Mouse (Mus musculus) gastrocnemius, postnatal 36 days (tissue): ENCODE data around the gene Barx1. TPM values are rescaled to one million over a fixed set of nuclear protein-coding genes. Genes with fewer than 3 reads are reported as not detected.

Source experiments
- DNase-seq, 2 experiments: peaks; one replicate each; pipeline ENCODE4 v3.0.0; 2022
- intact Hi-C: fragments of 180-260 bp; cut with DNase I; formaldehyde crosslinking; loops from one replicate; pipeline ENCODE4 v1.15.1; 2025
- total RNA-seq, 2 experiments: library from RNA; stranded (reverse); gene quantifications; 2 replicates each; pipeline ENCODE4 v1.2.3; 2021

The Barx1 gene
- total RNA-seq, 2 experiments from 2014 or later, result not detected

GRCm38 (mm10) chr13:48659254-48660220 is 3.3 kb upstream of the Barx1 start:
- intact Hi-C loops, result loop anchor here (10.0 kb wide), 2 partner anchors 355 to 515 kb away; no protein-coding TSS in a partner anchor
- no peak for DNase-seq

- intact Hi-C loops, result loop anchor here (10.0 kb wide), 1 partner anchor 515 kb away; no protein-coding TSS in a partner anchor
- DNase-seq, result no peak
These were observed 2.5 kb upstream of the Barx1 start for GRCm38 (mm10) chr13:48660221-48660734.

GRCm38 (mm10) chr13:48660741-48661140 is 2.1 kb upstream of the Barx1 start:
- no peak for DNase-seq
- intact Hi-C loops, result loop anchor here (10.0 kb wide), 1 partner anchor 514 kb away; no protein-coding TSS in a partner anchor

GRCm38 (mm10) chr13:48661561-48661960 is 1.2 kb upstream of the Barx1 start:
- intact Hi-C loops, result loop anchor here (10.0 kb wide), 1 partner anchor 513 kb away; no protein-coding TSS in a partner anchor
- no peak for DNase-seq

- no peak for DNase-seq
- intact Hi-C loops, result loop anchor here (10.0 kb wide), 1 partner anchor 511 kb away; no protein-coding TSS in a partner anchor
These were observed 601 bp downstream of the Barx1 start for GRCm38 (mm10) chr13:48663211-48663987.

GRCm38 (mm10) chr13:48663988-48664339 is 1.2 kb downstream of the Barx1 start:
- intact Hi-C loops, result loop anchor here (10.0 kb wide), 1 partner anchor 511 kb away; no protein-coding TSS in a partner anchor

GRCm38 (mm10) chr13:48664916-48665655 is 2.3 kb downstream of the Barx1 start:
- no peak for DNase-seq

More at GRCm38 (mm10) chr13:48663988-48664339, 1.2 kb downstream of the Barx1 start:
- no peak for DNase-seq

GRCm38 (mm10) chr13:48665656-48666597 is 3.1 kb downstream of the Barx1 start:
- no peak for DNase-seq
- intact Hi-C loops, result loop anchor here (10.0 kb wide), 1 partner anchor 509 kb away; no protein-coding TSS in a partner anchor

More at GRCm38 (mm10) chr13:48664916-48665655, 2.3 kb downstream of the Barx1 start:
- intact Hi-C loops, result loop anchor here (10.0 kb wide), 1 partner anchor 510 kb away; no protein-coding TSS in a partner anchor

- DNase-seq, result no peak
- intact Hi-C loops, result loop anchor here (10.0 kb wide), 1 partner anchor 507 kb away; no protein-coding TSS in a partner anchor
These were observed 4.7 kb downstream of the Barx1 start for GRCm38 (mm10) chr13:48667461-48667860.

- intact Hi-C loops, result loop anchor here (10.0 kb wide), 1 partner anchor 506 kb away; no protein-coding TSS in a partner anchor
These were observed 5.5 kb downstream of the Barx1 start for GRCm38 (mm10) chr13:48668091-48668975.

GRCm38 (mm10) chr13:48668976-48669534 is 6.3 kb downstream of the Barx1 start:
- intact Hi-C loops, result loop anchor here (10.0 kb wide), 1 partner anchor 506 kb away; no protein-coding TSS in a partner anchor
- DNase-seq, result no peak

More at GRCm38 (mm10) chr13:48668091-48668975, 5.5 kb downstream of the Barx1 start:
- no peak for DNase-seq

- no peak for DNase-seq
- intact Hi-C loops, result no loop called here
These were observed 9.6 kb downstream of the Barx1 start for GRCm38 (mm10) chr13:48672312-48672840.

- intact Hi-C loops, result no loop called here
- no peak for DNase-seq
These were observed 11.8 kb downstream of the Barx1 start for GRCm38 (mm10) chr13:48674609-48675008.

- no peak for DNase-seq
- intact Hi-C loops, result no loop called here
These were observed 16.6 kb downstream of the Barx1 start for GRCm38 (mm10) chr13:48679351-48679750.

- DNase-seq, result no peak
- intact Hi-C loops, result no loop called here
These were observed 23.9 kb downstream of the Barx1 start for GRCm38 (mm10) chr13:48686666-48687065.

- intact Hi-C loops, result no loop called here
- no peak for DNase-seq
These were observed 29.2 kb downstream of the Barx1 start for GRCm38 (mm10) chr13:48691991-48692390.
